Mouse (Mus musculus) lung, postnatal 0 days (tissue): Measurements from ENCODE around the gene Slc2a5. TPM values are rescaled to one million over a fixed set of nuclear protein-coding genes. Genes with fewer than 3 reads are reported as not detected.

Experiments
- ATAC-seq: fragments of 200-750 bp; cut with Nextera tagmentation; 2 replicates; pipeline ENCODE4 v1.8.0; 2017; ENCODE audit warnings: moderate library complexity
- DNase-seq: peaks from one replicate; pipeline ENCODE4 v3.0.0-alpha.2; 2016; ENCODE audit warnings: low spot score
- H3K27ac ChIP-seq: fragments of 300-500 bp; sonication (generic); 2 replicates; pipeline ENCODE4 v1.5.1; 2014; ENCODE audit warnings: antibody characterized with exemption, mild to moderate bottlenecking, low read length, mixed read lengths
- H3K27me3 ChIP-seq: fragments of 300-500 bp; sonication (generic); replicated peaks from 2 replicates; pipeline ENCODE4 v1.6.1; 2014; ENCODE audit warnings: low read length, mixed read lengths; ENCODE audit not compliant: insufficient read depth
- H3K36me3 ChIP-seq: fragments of 300-500 bp; sonication (generic); 2 replicates; pipeline ENCODE4 v1.6.1; 2014; ENCODE audit warnings: low read length, mixed read lengths; ENCODE audit not compliant: insufficient read depth
- H3K4me1 ChIP-seq: fragments of 300-500 bp; sonication (generic); 2 replicates; pipeline ENCODE4 v1.6.1; 2014; ENCODE audit warnings: antibody characterized with exemption, low read depth, low read length, mixed read lengths; ENCODE audit not compliant: insufficient read depth
- H3K4me2 ChIP-seq: fragments of 300-500 bp; sonication (generic); replicated peaks from 2 replicates; pipeline ENCODE4 v1.6.1; 2014; ENCODE audit warnings: low read depth, mild to moderate bottlenecking, low read length, moderate library complexity, mixed read lengths
- H3K4me3 ChIP-seq: fragments of 300-500 bp; sonication (generic); 2 replicates; pipeline ENCODE4 v1.5.1; 2014; ENCODE audit warnings: low read depth, low read length
- H3K9ac ChIP-seq: fragments of 300-500 bp; sonication (generic); replicated peaks from 2 replicates; pipeline ENCODE4 v1.6.1; 2014; ENCODE audit warnings: low read depth, mild to moderate bottlenecking
- H3K9me3 ChIP-seq: fragments of 300-500 bp; sonication (generic); 2 replicates; pipeline ENCODE4 v1.6.1; 2016; ENCODE audit warnings: low read length, mixed read lengths
- CTCF ChIP-seq: IDR thresholded peaks from 2 replicates; pipeline ENCODE4 v1.5.1; 2016; ENCODE audit warnings: antibody characterized with exemption, mild to moderate bottlenecking
- EP300 ChIP-seq: IDR thresholded peaks from 2 replicates; pipeline ENCODE4 v1.6.1; 2016; ENCODE audit warnings: antibody characterized with exemption, mild to moderate bottlenecking, control low read depth
- WGBS: fragments of 180-500 bp; shearing (Covaris S2); extraction: QIAGEN DNeasy Blood & Tissue Kit; methylation state at CpG from one replicate; pipeline ENCODE4 v1.1.7; 2014; 5-methylcytosine and 5-hydroxymethylcytosine counted together
- polyA plus RNA-seq: library from polyadenylated mRNA; unstranded; fragments of >200 nt; fragmentation: Nextera tagmentation; extraction: Ambion mirVana; gene quantifications from 2 replicates; pipeline ENCODE4 v1.2.1, GENCODE M21; 2015

Slc2a5 gene
- polyA plus RNA-seq, 1 experiment from 2014 or later, result 0.60 TPM

DNA sequence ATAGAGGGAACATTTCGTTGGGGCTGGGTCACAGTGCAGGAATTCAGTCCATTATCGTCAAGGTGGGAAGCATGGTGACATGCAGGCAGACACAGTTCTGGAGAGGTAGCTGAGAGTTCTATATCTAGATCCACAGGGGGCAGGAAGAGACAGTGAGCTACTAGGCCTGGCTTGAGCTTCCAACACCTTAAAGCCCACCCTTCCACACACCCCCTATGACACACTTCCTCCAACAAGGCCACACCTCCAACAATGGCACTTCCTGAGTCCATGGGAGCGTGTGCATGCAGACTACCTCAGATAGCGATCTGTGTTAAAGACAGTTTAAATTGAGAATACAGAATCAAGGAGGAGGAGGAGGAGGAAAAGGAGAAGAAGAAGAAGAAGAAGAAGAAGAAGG, 36.6 kb downstream of the Slc2a5 start:
- TF ChIP-seq CTCF, result no peak
- TF ChIP-seq EP300, result no peak
- Histone ChIP-seq H3K4me3 (no peak overlapping the region), H3K9me3 (no peaks in the 10 kb centered on the region), H3K9ac (no peak overlapping the region), H3K27me3 (no peaks in the 10 kb centered on the region), H3K27ac (no peak overlapping the region), H3K36me3 (no peaks in the 10 kb centered on the region), H3K4me2 (no peak overlapping the region), H3K4me1 (no peaks in the 10 kb centered on the region)
- DNase-seq (no peak), ATAC-seq (no peak)
- WGBS, result 70% methylated on average over 3 of the region's 4 CpGs

DNA sequence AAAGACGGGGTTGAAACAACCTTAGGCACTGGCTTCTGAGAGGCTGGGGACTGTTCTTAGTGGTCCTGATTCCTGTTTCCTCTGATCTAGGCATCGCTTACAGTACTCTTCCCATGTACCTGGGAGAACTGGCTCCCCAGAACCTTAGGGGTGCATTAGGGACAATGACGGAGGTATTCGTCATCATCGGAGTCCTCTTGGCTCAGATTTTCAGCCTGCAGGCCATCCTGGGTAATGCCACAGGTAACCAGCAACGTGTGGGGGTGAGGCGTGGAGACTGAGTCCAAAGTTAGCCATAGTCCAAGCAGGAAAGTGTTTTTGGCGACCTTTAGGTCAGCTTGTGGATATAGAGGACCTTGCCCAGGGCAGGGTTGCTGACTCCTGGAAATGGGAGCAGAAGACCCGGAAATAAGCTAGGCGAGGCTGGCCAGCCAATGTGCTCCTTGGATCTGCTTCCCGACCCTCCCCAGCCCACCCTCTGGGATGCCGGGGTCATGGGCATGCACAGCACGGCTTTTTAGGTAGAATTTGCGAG, 38.3 kb downstream of the Slc2a5 start:
- Histone ChIP-seq H3K9ac (no peak overlapping the region), H3K27ac (no peak overlapping the region), H3K27me3 (no peaks in the 10 kb centered on the region), H3K4me3 (no peak overlapping the region), H3K4me2 (no peak overlapping the region), H3K4me1 (no peaks in the 10 kb centered on the region), H3K36me3 (no peaks in the 10 kb centered on the region), H3K9me3 (no peaks in the 10 kb centered on the region)
- ATAC-seq (no peak), DNase-seq (no peak)
- TF ChIP-seq EP300 (no peak), CTCF (no peak)
- 65% methylated on average over 14 of the region's 14 CpGs for WGBS

DNA sequence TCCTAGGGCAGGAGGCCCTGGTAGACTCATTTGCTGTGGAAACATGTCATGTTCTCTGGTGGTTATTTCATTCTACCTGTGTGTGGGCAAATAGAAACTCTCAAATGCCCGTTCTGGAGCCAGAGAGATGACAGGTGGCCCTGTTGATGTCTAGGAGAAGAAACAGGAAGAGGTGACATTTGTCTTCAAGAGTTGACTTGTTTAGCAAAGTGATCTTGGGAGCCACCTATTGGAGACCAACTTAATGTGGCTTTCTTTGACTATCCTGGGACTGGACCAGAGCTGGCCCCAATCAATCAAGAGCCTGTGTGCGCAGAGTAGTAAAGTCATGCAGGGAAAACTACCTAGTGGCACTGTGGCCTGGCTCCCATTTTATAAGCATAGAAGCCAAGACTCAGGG, 40.4 kb downstream of the Slc2a5 start:
- Histone ChIP-seq H3K4me3 (no peak overlapping the region), H3K9ac (no peak overlapping the region), H3K27me3 (no peaks in the 10 kb centered on the region), H3K27ac (no peak overlapping the region), H3K4me1 (no peaks in the 10 kb centered on the region), H3K4me2 (no peak overlapping the region), H3K36me3 (no peaks in the 10 kb centered on the region), H3K9me3 (no peaks in the 10 kb centered on the region)
- TF ChIP-seq CTCF, result no peak
- no peak for TF ChIP-seq EP300
- no peak for ATAC-seq
- 65% methylated on average over 2 of the region's 2 CpGs for WGBS
- DNase-seq, result no peak

DNA sequence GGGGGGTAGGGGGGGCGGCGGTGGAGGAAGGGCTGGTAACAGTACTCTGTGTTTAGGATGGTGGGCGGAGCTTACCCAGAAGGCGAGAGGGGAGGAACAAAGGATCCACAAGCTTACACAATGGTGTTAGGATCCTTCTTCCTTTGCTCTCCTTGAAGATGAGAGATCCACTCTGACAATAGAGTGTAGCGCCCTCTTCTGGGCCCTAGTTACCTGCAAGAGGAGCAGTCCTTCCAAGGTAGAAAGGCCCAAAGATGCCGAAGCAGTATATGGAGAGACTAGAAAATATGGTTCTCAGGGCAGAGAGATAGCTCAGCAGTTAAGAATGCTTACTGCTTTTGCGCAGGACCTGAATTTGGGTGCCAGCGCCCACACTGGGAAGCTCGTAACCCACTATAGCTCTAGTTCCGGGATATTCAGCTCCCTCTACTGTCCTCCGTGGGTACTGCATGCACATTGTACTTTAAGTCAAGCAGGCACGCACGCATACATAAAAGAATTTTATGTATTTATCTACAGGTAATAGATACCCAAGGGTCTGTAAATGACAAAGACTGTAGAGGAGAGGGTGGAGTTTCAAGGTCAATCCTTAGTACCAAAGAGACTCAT, 43.6 kb downstream of the Slc2a5 start:
- DNase-seq, result no peak
- peak; percentile 38; the same call in 1 of the 2 replicates for TF ChIP-seq CTCF
- no peak for TF ChIP-seq EP300
- H3K27me3 ChIP-seq, result no peaks in the 10 kb centered on the region
- no peak overlapping the region for H3K4me3 ChIP-seq
- H3K9ac ChIP-seq, result no peak overlapping the region
- H3K4me2 ChIP-seq, result no peak overlapping the region
- no peak for ATAC-seq
- 74% methylated on average over 13 of the region's 13 CpGs for whole genome bisulfite sequencing
- H3K4me1 ChIP-seq, result no peaks in the 10 kb centered on the region
- no peaks in the 10 kb centered on the region for H3K36me3 ChIP-seq
- H3K9me3 ChIP-seq, result no peaks in the 10 kb centered on the region
- H3K27ac ChIP-seq, result no peak overlapping the region

DNA sequence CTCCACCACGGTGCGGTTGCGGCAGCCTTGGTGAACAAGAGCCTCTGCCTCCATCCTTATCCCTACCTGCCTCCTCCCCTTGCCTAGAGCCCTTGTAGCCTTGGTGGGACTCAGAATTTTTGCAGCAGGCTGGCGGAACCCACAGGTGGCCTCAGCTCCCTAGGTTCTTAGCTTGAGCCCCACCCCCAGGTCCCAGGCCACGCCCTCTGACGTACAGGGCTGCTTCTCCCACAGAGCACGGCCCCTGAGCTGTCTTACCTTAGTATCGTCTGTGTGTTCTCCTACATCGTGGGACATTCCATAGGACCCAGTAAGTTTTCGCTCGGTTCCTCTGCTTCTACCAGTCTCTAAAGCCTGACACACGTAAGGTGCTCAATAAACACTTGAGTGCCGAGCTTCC, 45.8 kb downstream of the Slc2a5 start:
- no peaks in the 10 kb centered on the region for H3K9me3 ChIP-seq
- peak; percentile 53; the same call in 1 of the 2 replicates for ATAC-seq
- no peaks in the 10 kb centered on the region for H3K36me3 ChIP-seq
- no peak overlapping the region for H3K9ac ChIP-seq
- H3K4me3 ChIP-seq, result no peak overlapping the region
- DNase-seq, result peak; percentile 31
- WGBS, result 25% methylated on average over 13 of the region's 13 CpGs
- no peak overlapping the region for H3K27ac ChIP-seq
- no peaks in the 10 kb centered on the region for H3K27me3 ChIP-seq
- H3K4me1 ChIP-seq, result no peaks in the 10 kb centered on the region
- H3K4me2 ChIP-seq, result peak overlapping the region; percentile 28; the same call in 1 of the 2 replicates
- TF ChIP-seq CTCF (no peak), EP300 (no peak)

DNA sequence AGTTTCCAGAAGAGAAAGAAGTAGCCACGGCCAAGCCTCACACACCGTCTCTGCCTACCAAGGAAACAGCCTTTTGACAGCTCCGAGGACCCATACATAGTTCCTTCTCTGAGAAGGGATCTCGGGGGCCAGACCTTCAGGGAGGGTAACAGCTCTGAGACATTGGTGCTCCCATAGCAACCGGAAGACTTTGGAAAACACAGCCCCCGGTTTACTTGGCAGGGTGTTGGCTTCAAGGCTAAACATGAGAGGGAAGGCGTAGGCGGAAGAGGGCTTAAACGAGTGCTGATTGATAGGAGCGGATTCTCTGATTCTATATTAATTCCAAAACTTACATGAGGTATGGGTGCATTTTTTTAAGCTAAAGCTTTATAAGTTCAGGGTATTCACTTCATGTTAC, 49.3 kb downstream of the Slc2a5 start:
- Histone ChIP-seq H3K9me3 (no peaks in the 10 kb centered on the region), H3K4me2 (no peak overlapping the region), H3K36me3 (no peaks in the 10 kb centered on the region), H3K9ac (no peak overlapping the region), H3K27ac (no peak overlapping the region), H3K4me1 (no peaks in the 10 kb centered on the region), H3K4me3 (no peak overlapping the region), H3K27me3 (no peaks in the 10 kb centered on the region)
- TF ChIP-seq CTCF, result no peak
- no peak for TF ChIP-seq EP300
- DNase-seq, result peak; percentile 34
- ATAC-seq, result peak; percentile 30; the same call in 1 of the 2 replicates
- 53% methylated on average over 10 of the region's 10 CpGs for WGBS

DNA sequence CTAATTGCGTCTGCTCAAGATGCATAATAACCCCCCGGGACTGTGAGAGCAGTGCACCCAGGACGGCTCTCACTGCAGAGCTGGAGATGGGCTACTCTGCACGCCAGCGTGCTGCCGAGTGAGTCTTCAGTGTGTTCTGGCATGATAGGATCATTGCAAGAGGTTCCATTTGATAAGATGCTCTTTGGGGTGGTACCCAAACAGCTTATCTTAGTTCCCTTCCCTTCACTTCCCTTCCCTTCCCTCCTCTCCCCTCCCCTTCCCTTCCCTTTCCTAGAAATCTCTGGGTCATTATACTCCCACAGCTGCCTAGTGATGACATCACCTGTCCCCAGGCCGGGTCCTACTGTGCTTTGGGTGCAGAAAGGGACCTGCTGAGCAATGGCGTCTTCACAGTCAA, 53.0 kb downstream of the Slc2a5 start:
- WGBS, result 77% methylated on average over 8 of the region's 8 CpGs
- ATAC-seq, result no peak

More for the DNA sequence above, 53.0 kb downstream of the Slc2a5 start:
- H3K9me3 ChIP-seq, result no peaks in the 10 kb centered on the region
- no peaks in the 10 kb centered on the region for H3K4me1 ChIP-seq
- H3K4me3 ChIP-seq, result no peak overlapping the region
- TF ChIP-seq EP300 (no peak), CTCF (no peak)
- H3K9ac ChIP-seq, result no peak overlapping the region
- no peak overlapping the region for H3K27ac ChIP-seq
- H3K27me3 ChIP-seq, result no peaks in the 10 kb centered on the region
- no peaks in the 10 kb centered on the region for H3K36me3 ChIP-seq
- no peak overlapping the region for H3K4me2 ChIP-seq
- DNase-seq, result no peak
